Mouse (Mus musculus) B cell, adult 62 days (primary cell): ENCODE data around the gene Sdhc. TPM values are rescaled to one million over a fixed set of nuclear protein-coding genes. Genes with fewer than 3 reads are reported as not detected.

Source experiments
- total RNA-seq: library from RNA; stranded (reverse); gene quantifications from 4 replicates; pipeline ENCODE4 v1.2.4, GENCODE M21; 2023

Sdhc gene
- total RNA-seq, result 82.0 to 92.2 TPM (median 86.4 TPM) in 4 replicates

DNA sequence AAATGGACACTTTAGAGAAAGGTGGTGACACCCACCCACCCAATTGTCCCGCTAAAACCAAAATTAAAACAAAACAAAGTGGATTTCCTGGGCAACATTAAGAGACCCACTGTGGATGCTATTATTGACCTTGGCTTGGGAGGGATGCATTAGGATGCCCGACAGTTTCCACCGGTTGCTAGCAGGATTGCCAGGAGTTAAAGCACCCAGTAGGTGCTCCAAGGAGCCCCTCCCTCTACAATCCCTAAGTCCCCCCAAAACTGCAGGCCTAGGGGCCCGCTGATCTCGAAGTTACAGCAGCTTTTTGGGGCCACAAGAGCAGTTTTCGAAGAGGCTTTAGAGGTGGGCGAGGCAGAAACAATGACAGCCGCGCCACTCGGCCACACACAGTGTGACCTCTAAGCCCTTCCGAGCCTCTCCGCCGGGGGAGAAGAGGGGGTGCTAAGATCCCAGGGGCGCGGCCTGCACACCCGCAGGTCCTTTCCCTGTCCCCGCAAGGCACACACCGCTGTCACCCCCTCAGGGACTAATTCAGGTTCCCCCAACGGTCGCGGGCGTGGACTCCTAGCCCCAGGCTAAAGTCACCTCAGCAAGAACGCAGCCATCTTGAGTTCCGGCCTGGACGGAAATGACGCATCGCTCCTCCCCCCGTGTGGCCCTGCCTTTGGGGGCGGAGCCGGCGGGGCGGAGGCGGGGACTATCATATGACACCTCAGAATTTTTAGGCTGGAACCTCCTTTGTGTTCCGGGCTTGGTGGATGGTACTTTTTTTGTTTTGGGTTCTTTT is at the start of gene Sdhc, which contains the start of gene Mpz:
Gene Sdhc, minus strand, starts transcription at position 630 of the 787 bp plus-strand sequence.
Gene Mpz, plus strand, starts transcription at position 738 of the 787 bp plus-strand sequence.

GRCm38 (mm10) chr1:171195887-171196397 is 45.5 kb upstream of the Sdhc start, which contains the start of gene Pcp4l1:
Gene Pcp4l1, minus strand, starts transcription at chr1:171196268.

GRCm38 (mm10) chr1:171113873-171114299 is 36.5 kb downstream of the Sdhc start, which contains the start of gene Cfap126:
Gene Cfap126, plus strand, starts transcription at chr1:171113918.

Other genes with a start within 250 kb of the Sdhc start
- gene Fcrlb, start 237.7 kb downstream of the Sdhc start, total RNA-seq, result 0.88 to 1.4 TPM (median 1.1 TPM) in 4 replicates
- gene Fcrla, start 223.0 kb downstream of the Sdhc start, total RNA-seq, result 353 to 398 TPM (median 376 TPM) in 4 replicates
- gene Fcgr2b, start 174.1 kb downstream of the Sdhc start, total RNA-seq, result 212 to 233 TPM (median 218 TPM) in 4 replicates
- gene Fcgr4, start 131.7 kb downstream of the Sdhc start, total RNA-seq, result 0.60 to 0.94 TPM (median 0.63 TPM) in 4 replicates
- gene Fcgr3, start 85.7 kb downstream of the Sdhc start, total RNA-seq, result 1.5 to 3.3 TPM (median 2.1 TPM) in 4 replicates
- gene Cfap126, start 36.7 kb downstream of the Sdhc start, total RNA-seq, result 0.78 to 3.5 TPM (median 1.8 TPM) in 4 replicates
- not detected in 4 replicates for gene Mpz, start 108 bp upstream of the Sdhc start, total RNA-seq
- not detected in 4 replicates for gene Pcp4l1, start 45.7 kb upstream of the Sdhc start, total RNA-seq
- gene Nr1i3, start 63.4 kb upstream of the Sdhc start, total RNA-seq, result not detected in 4 replicates
- 17.1 to 22.3 TPM (median 20.0 TPM) in 4 replicates for gene Tomm40l, start 71.9 kb upstream of the Sdhc start, total RNA-seq
- gene Apoa2, start 74.5 kb upstream of the Sdhc start, total RNA-seq, result not detected in 4 replicates
- gene Fcer1g, start 83.8 kb upstream of the Sdhc start, total RNA-seq, result 5.7 to 11.4 TPM (median 6.5 TPM) in 4 replicates
- gene Adamts4, start 99.8 kb upstream of the Sdhc start, total RNA-seq, result not detected in 4 replicates
- 116 to 133 TPM (median 123 TPM) in 4 replicates for gene Ndufs2, start 100.8 kb upstream of the Sdhc start, total RNA-seq
- gene B4galt3, start 119.7 kb upstream of the Sdhc start, total RNA-seq, result 89.9 to 109 TPM (median 92.4 TPM) in 4 replicates
- gene Ppox, start 130.6 kb upstream of the Sdhc start, total RNA-seq, result 51.0 to 68.6 TPM (median 65.6 TPM) in 4 replicates
- gene Usp21, start 137.4 kb upstream of the Sdhc start, total RNA-seq, result 40.8 to 49.7 TPM (median 48.4 TPM) in 4 replicates
- 38.2 to 46.0 TPM (median 43.9 TPM) in 4 replicates for gene Ufc1, start 144.4 kb upstream of the Sdhc start, total RNA-seq
- 32.7 to 39.6 TPM (median 35.9 TPM) in 4 replicates for gene Dedd, start 178.5 kb upstream of the Sdhc start, total RNA-seq
- gene Nit1, start 195.0 kb upstream of the Sdhc start, total RNA-seq, result 23.9 to 28.3 TPM (median 26.2 TPM) in 4 replicates
- gene Pfdn2, start 195.1 kb upstream of the Sdhc start, total RNA-seq, result 66.0 to 73.1 TPM (median 70.7 TPM) in 4 replicates
- gene Klhdc9, start 210.2 kb upstream of the Sdhc start, total RNA-seq, result 0.47 to 0.63 TPM (median 0.48 TPM) in 3 of 4 replicates, not detected in the other
- gene Nectin4, start 219.5 kb upstream of the Sdhc start, total RNA-seq, result 0.57 to 0.72 TPM (median 0.69 TPM) in 4 replicates
- gene Arhgap30, start 238.4 kb upstream of the Sdhc start, total RNA-seq, result 292 to 309 TPM (median 301 TPM) in 4 replicates